Comparison of ENCODE assay signal across 8 mouse cellular contexts in genomic region chr12:36041281-36041589, GRCm38 (mm10). TPM values are rescaled to one million over a fixed set of nuclear protein-coding genes. Genes with fewer than 3 reads are reported as not detected.
DNase-seq lines count a peak whose midpoint lies in the region; ATAC-seq and TF ChIP-seq lines count a peak whose summit lies in the region.

No protein-coding gene starts in this region.

- no peak for ATAC-seq in kidney, postnatal 0 days (replicated peaks; ENCODE audit: low FRiP score, low read depth)
- ATAC-seq in embryonic facial prominence, embryonic 13.5 days (ENCODE audit: insufficient number of reproducible peaks, insufficient read depth, low FRiP score, low TSS enrichment, low read depth): no peak
- no peak for ATAC-seq in intestine, embryonic 14.5 days (replicated peaks; ENCODE audit: low FRiP score, low TSS enrichment, low read depth)

- no peaks in the 10 kb centered on the region for H3K36me3 ChIP-seq in kidney, postnatal 0 days (ENCODE audit: insufficient read depth, low read length)
- no peaks in the 10 kb centered on the region for H3K36me3 ChIP-seq in embryonic facial prominence, embryonic 13.5 days
- no peaks in the 10 kb centered on the region for H3K36me3 ChIP-seq in intestine, embryonic 14.5 days (ENCODE audit: control insufficient read depth, insufficient read depth, low read length)
- no peaks in the 10 kb centered on the region for H3K36me3 ChIP-seq in myocyte (ENCODE audit: control insufficient read depth, insufficient read depth)
- H3K36me3 ChIP-seq in kidney, adult 2 months (ENCODE audit: control insufficient read depth, insufficient read depth, low read length): no peaks in the 10 kb centered on the region

- no peak overlapping the region for H3K27ac ChIP-seq in kidney, postnatal 0 days
- H3K27ac ChIP-seq in embryonic facial prominence, embryonic 13.5 days: no peak overlapping the region
- no peak overlapping the region for H3K27ac ChIP-seq in intestine, embryonic 14.5 days (ENCODE audit: low read depth)
- H3K27ac ChIP-seq in kidney, adult 2 months (ENCODE audit: insufficient read depth, low read depth, low read length): no peak overlapping the region

- 41% methylated on average over 4 of the region's 4 CpGs for WGBS in kidney, postnatal 0 days
- WGBS in embryonic facial prominence, embryonic 13.5 days: 41% methylated on average over 4 of the region's 4 CpGs
- 28% methylated on average over 4 of the region's 4 CpGs for WGBS in intestine, embryonic 14.5 days
- 41% methylated on average over 4 of the region's 4 CpGs for WGBS in kidney, adult 2 months

- no peak for DNase-seq in kidney, postnatal 0 days (ENCODE audit: low spot score)
- no peak for DNase-seq in kidney, postnatal 25 days
- no peak for DNase-seq in intestine, embryonic 14.5 days (ENCODE audit: low spot score)
- DNase-seq in frontal cortex, postnatal 14 days (ENCODE audit: low spot score in 2 of 2): no peak
- DNase-seq in embryo, embryonic 10 days (ENCODE audit: low spot score): no peak
- no peak for DNase-seq in kidney, adult 2 months

- H3K27me3 ChIP-seq in kidney, postnatal 0 days (ENCODE audit: insufficient read depth, low read length): no peaks in the 10 kb centered on the region
- H3K27me3 ChIP-seq in embryonic facial prominence, embryonic 13.5 days: peaks cover 3% of the 10 kb centered on the region; the same call in 1 of the 2 replicates
- no peaks in the 10 kb centered on the region for H3K27me3 ChIP-seq in intestine, embryonic 14.5 days (replicated peaks; ENCODE audit: control insufficient read depth, insufficient read depth, low read length)
- peaks cover 7% of the 10 kb centered on the region for H3K27me3 ChIP-seq in myocyte (ENCODE audit: control insufficient read depth, insufficient read depth, insufficient read length)
- H3K27me3 ChIP-seq in kidney, adult 2 months (replicated peaks; ENCODE audit: control insufficient read depth, insufficient read depth, low read length): no peaks in the 10 kb centered on the region

- H3ac ChIP-seq in myocyte (ENCODE audit: control insufficient read depth, insufficient read length): no peak overlapping the region

- peak overlapping the region; percentile 88 for H3K4me3 ChIP-seq in kidney, postnatal 0 days (replicated peaks; ENCODE audit: low read depth, low read length)
- peak overlapping the region; percentile 69 for H3K4me3 ChIP-seq in embryonic facial prominence, embryonic 13.5 days
- peak overlapping the region; percentile 76 for H3K4me3 ChIP-seq in intestine, embryonic 14.5 days (ENCODE audit: low read depth, low read length)
- peak overlapping the region; percentile 16 for H3K4me3 ChIP-seq in myocyte
- H3K4me3 ChIP-seq in kidney, adult 2 months (ENCODE audit: insufficient read depth, low read depth, low read length): no peak overlapping the region

- no peak overlapping the region for H3K9ac ChIP-seq in kidney, postnatal 0 days (ENCODE audit: low read depth, low read length)
- no peak overlapping the region for H3K9ac ChIP-seq in embryonic facial prominence, embryonic 13.5 days
- no peak overlapping the region for H3K9ac ChIP-seq in intestine, embryonic 14.5 days (ENCODE audit: low read length)

- H3K9me3 ChIP-seq in kidney, postnatal 0 days (replicated peaks; ENCODE audit: low read length): no peaks in the 10 kb centered on the region
- H3K9me3 ChIP-seq in embryonic facial prominence, embryonic 13.5 days: no peaks in the 10 kb centered on the region
- no peaks in the 10 kb centered on the region for H3K9me3 ChIP-seq in intestine, embryonic 14.5 days (ENCODE audit: control insufficient read depth, low read length)

- peak overlapping the region; percentile 98 for H3K4me2 ChIP-seq in kidney, postnatal 0 days (ENCODE audit: low read length)
- H3K4me2 ChIP-seq in embryonic facial prominence, embryonic 13.5 days: peak overlapping the region; percentile 92
- H3K4me2 ChIP-seq in intestine, embryonic 14.5 days (ENCODE audit: low read length): peak overlapping the region; percentile 93
- peak overlapping the region; percentile 78 for H3K4me2 ChIP-seq in myocyte (ENCODE audit: low read depth)

- TF ChIP-seq POLR2A in myocyte (IDR thresholded peaks at IDR 0.05; ENCODE audit: insufficient read length, low read depth): no peak
- TF ChIP-seq POLR2A in kidney, adult 2 months (IDR thresholded peaks at IDR 0.05; ENCODE audit: low read depth, low read length): no peak

- TF ChIP-seq CTCF in kidney, postnatal 0 days (IDR thresholded peaks at IDR 0.05; ENCODE audit: low read depth): no peak
- no peak for TF ChIP-seq CTCF in kidney, adult 2 months (conservative IDR thresholded peaks at IDR 0.05; ENCODE audit: insufficient read depth, insufficient read length, low read depth, low read length)

- H3K4me1 ChIP-seq in kidney, postnatal 0 days (replicated peaks; ENCODE audit: insufficient read depth, low read length): no peaks in the 10 kb centered on the region; the same call in 1 of the 2 replicates
- peaks cover 7% of the 10 kb centered on the region; the same call in 1 of the 2 replicates for H3K4me1 ChIP-seq in embryonic facial prominence, embryonic 13.5 days
- H3K4me1 ChIP-seq in intestine, embryonic 14.5 days (replicated peaks; ENCODE audit: control insufficient read depth, insufficient read depth, low read length): 0 out of 2 replicates have a peak, but pooled peaks cover 7% of the 10 kb centered on the region
- H3K4me1 ChIP-seq in kidney, adult 2 months (ENCODE audit: control insufficient read depth, insufficient read depth, low read length): no peaks in the 10 kb centered on the region; the same call in 1 of the 2 replicates

- H3K79me2 ChIP-seq in myocyte (ENCODE audit: control insufficient read depth, insufficient read depth): no peaks in the 10 kb centered on the region

TF ChIP-seq in myocyte, 11 proteins besides CTCF, POLR2A, EP300 and RAD21:
- TF ChIP-seq SRF (IDR thresholded peaks at IDR 0.05; ENCODE audit: control insufficient read depth, insufficient read length, low read depth) (no peak), MYOD1 (IDR thresholded peaks at IDR 0.05; ENCODE audit: control insufficient read depth in 1 of 3, insufficient read length in 2 of 3, low read depth in 2 of 3) (no peak), TCF3 (IDR thresholded peaks at IDR 0.05; ENCODE audit: insufficient read length, low read depth) (no peak), POLR2AphosphoS2 (IDR thresholded peaks at IDR 0.05; ENCODE audit: insufficient read length, low read depth) (no peak), E2F4 (IDR thresholded peaks at IDR 0.05; ENCODE audit: insufficient read depth) (no peak), MYOG (IDR thresholded peaks at IDR 0.05; ENCODE audit: control insufficient read depth in 1 of 3, insufficient read depth in 1 of 3, insufficient read length in 2 of 3, low read depth in 2 of 3) (no peak), TCF12 (IDR thresholded peaks at IDR 0.05; ENCODE audit: insufficient read depth, poor library complexity, severe bottlenecking) (no peak), CEBPB (IDR thresholded peaks at IDR 0.05; ENCODE audit: insufficient read depth, poor library complexity, severe bottlenecking) (no peak), MAX (IDR thresholded peaks at IDR 0.05; ENCODE audit: low read depth) (no peak), USF1 (IDR thresholded peaks at IDR 0.05; ENCODE audit: low read depth) (no peak), REST (IDR thresholded peaks at IDR 0.05; ENCODE audit: insufficient read depth, insufficient read length) (no peak)

RNA-seq across cellular contexts. Expression of gene Tspan13, which starts 1.1 kb away (rescaled TPM):
- 124 and 138 TPM in 2 replicates for polyA plus RNA-seq in kidney, postnatal 0 days (2015; fragmentation: Nextera tagmentation; extraction: Ambion mirVana)
- polyA plus RNA-seq in embryonic facial prominence, embryonic 13.5 days (2015; fragmentation: Nextera tagmentation; extraction: Ambion mirVana): 57.4 and 61.3 TPM in 2 replicates
- polyA plus RNA-seq in intestine, embryonic 14.5 days (2014; fragmentation: Nextera tagmentation; extraction: Ambion mirVana): 90.6 and 97.3 TPM in 2 replicates
- polyA plus RNA-seq in myocyte (2012; fragmentation: generic; extraction: Trizol): 7.6 TPM
- polyA plus RNA-seq in kidney, adult 2 months (2012; rRNA removed): 23.7 and 29.7 TPM in 2 replicates

RNA-seq across cellular contexts. Expression of gene Agr2, which starts 48.5 kb away (rescaled TPM):
- 3.2 and 3.6 TPM in 2 replicates for polyA plus RNA-seq in kidney, postnatal 0 days (2015; fragmentation: Nextera tagmentation; extraction: Ambion mirVana)
- polyA plus RNA-seq in embryonic facial prominence, embryonic 13.5 days (2015; fragmentation: Nextera tagmentation; extraction: Ambion mirVana): 0.55 and 1.7 TPM in 2 replicates
- 33.5 and 64.9 TPM in 2 replicates for polyA plus RNA-seq in intestine, embryonic 14.5 days (2014; fragmentation: Nextera tagmentation; extraction: Ambion mirVana)
- polyA plus RNA-seq in myocyte (2012; fragmentation: generic; extraction: Trizol): not detected
- polyA plus RNA-seq in kidney, adult 2 months (2012; rRNA removed): not detected in 2 replicates
